Mouse (Mus musculus): Measurements from ENCODE around the gene Gm49387.

DNA sequence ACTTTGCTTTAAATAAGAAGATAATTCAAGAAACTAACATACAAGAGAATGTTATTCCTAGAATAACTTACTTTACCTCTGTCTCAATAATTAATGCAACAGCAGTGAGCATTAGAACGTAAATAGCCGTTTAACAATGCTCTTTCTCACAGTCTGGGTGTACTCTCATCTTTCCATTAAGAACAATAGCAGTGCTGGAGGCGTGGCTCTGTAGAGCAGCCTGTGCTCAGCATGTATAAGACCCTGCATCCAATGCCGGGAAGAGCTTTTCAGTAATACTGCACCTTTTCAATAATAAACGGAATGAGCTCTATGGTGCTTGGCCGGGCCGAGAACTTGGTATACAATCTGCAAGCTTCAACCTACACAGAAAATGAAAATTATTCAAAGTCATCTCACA lies 10.0 kb downstream of the Gm49387 start:
- no peak for TF ChIP-seq CTCF (IDR thresholded peaks at IDR 0.05; ENCODE audit: low read depth, low read length)
- TF ChIP-seq GATA1 (IDR thresholded peaks at IDR 0.05; ENCODE audit: borderline replicate concordance, low read length) = no peak
- no peak for TF ChIP-seq TAL1 (conservative IDR thresholded peaks at IDR 0.05; ENCODE audit: low read depth, low read length)
- no peak for TF ChIP-seq POLR2AphosphoS5 (IDR thresholded peaks at IDR 0.05; ENCODE audit: insufficient replicate concordance, low read depth, low read length)
- TF ChIP-seq GATA2 (IDR thresholded peaks at IDR 0.05; ENCODE audit: borderline replicate concordance, low read depth, low read length) = no peak

All from G1E (cell line).